Mouse (Mus musculus) adipocyte (in vitro differentiated cells): ENCODE measurements at regions not wholly inside any gene's neighbourhood (a gene's known extent, or its start where the extent isn't known, plus 50 kb on each side); places are given as distances from the start of the nearest gene placed in this dataset.

Source experiments
- DNase-seq: peaks from one replicate; pipeline ENCODE4 v3.0.0-alpha.2; 2016; ENCODE audit warnings: low spot score

DNA sequence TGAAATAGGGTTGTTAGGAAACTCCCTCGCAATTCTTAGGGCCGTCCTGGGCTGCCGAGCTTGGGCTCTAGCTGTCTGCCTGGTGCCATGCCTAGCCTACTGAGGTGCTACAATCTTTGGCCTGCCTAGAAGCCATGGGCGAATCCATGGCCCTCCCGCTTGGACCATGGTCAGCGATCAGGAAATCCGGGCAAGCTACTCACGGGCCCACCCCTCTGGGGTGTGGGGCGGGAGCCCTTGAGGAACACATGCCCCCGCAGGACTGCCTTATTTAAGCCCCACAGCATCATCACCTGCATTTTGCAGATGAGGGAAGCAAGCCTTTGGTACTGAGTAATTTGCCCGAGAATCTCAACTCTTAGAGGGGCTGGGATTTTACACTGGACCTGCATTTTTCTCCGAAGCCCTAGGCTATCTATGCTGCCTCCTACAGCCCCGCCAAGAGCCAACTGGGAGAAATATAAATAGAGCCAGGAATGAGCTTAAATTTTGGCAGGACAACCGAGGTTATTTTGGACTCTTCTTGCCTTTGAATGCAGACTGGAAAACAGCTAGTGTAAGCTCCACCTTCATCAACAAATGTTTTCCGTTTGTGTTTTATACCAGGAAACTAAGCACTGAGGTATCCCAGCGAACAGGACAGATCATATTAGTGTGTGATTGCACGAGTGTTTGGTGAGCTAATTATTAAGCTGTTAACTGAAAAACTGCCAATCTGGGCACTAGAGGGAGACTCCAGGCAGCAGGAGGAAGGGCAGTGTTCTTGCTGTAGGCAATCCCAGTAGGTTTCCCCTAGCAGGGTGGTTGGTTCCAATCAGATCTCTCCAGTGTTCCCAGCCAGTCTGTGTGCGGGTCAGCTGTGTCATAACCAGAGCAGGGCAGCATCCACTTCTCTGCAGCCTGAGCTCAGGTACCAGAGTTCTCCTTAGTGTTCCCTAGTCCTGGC, 183.6 kb upstream of the Foxn2 start:
- DNase-seq, result peak; percentile 96

DNA sequence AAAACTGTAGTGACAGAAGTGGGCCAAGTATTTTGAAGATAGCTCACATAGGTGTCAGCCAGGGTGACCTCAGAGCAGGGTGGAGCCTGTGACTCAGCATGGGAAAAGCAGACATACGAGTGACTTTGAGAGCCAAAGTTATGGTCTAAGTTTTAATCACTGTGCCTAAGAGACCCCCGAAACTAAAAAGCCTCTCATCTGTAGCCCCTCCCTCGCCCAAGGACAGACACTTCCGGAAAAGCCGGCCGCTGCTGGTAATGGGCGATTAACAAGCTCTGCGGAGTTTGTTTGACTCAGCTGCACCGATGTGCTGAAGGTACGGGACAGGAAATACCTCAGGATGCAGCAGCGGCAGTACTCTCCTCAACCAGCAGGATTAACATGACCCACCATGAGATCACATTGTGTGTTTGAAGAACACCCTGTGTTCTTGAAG, 182.1 kb upstream of the Foxn2 start:
- DNase-seq, result no peak

DNA sequence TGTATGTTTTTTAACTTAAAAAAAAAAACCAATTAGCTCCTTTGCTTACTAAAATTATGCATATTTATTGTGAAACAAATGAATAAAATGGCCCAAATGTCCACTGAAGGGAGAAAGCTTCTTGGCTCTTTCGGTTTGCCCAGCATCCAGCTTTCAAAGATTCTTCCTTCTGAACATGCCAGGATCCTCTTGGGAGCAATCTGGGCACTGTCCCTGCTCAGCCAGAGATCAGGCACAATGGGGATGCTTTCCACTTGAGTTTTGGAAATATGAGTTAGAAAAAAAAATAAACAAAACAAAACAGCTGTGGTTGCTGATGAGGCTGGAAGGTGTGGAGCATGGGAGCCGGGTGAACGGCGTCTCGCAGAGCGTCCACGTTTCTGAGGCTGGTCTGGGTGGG, 180.3 kb upstream of the Foxn2 start:
- DNase-seq, result peak; percentile 93

DNA sequence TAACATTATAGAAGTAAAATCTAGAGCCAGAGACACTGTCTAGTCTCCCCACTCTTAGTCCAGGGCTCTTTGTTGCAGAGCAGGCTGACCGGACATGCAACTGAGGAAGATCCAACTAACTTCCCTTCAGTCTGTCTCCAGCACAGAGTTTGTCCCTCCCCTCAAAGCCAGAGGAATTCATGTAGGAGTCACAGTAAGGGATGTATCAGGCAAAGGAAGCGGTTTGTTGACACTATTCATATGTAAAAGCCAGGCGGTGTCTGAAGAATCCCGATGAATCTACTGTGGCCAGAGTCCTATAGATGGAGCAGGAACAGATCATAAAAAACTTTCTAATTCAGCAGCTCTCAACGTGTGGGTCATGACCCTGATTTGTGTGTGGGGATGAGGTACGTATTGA, 179.7 kb upstream of the Foxn2 start:
- no peak for DNase-seq

DNA sequence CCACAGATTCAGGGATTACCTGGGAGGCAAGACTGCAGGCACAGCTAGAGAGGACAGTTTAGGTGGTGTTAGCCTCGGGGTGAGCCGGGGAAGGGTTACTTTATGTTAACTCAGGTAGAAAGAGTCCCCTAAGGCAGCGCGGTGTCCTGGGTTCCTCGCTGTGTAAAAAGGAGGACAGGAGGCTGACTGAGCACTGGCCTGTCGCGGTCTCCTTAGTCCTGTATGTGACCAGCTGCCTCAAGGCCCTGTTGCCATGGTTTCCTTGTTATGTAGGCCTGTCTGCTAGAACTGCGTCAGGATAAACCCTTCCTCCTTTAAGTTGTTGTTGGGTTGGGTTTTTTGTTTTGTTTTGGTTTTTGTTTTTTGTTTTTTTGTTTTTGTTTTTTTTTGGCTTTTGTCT, 179.0 kb upstream of the Foxn2 start:
- no peak for DNase-seq

DNA sequence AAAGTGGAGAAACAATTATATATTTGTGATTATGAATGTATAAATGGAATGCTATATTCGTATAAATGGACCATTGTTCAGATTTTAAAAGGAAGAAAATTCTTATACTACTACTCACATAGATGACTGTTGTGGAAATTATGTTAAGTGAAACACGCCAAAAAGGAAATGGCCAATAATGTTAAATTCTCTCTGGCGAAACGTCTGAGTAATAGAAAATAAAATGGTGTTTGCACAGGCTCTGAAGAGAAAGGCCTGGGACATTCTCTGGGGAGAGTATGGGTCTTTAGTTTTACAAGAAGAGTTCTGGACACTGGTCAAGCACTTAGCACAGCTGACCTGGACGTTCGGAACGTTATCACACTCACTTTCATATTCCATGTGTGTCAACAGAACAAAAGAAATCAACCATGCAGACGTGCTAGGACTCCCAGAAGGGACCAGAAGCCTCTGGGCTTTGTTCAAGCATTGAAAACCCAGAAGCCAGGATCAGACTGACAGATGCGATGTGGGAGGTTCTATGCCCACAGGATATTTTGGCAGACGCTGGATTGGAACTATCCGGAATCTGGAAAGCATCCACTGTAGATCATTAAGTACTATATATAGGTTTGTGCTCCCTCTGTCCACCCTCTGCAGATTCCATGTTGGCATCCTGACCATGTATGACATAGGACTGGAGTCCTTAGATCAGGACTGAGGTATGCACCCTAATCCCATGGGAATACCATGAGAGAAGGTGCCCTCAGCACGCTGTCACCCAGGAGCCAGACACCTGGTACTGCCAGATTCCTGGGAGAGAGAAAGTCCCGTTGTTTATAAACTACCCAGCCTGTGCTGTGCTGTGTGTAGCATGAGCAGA, 178.0 kb upstream of the Foxn2 start:
- peak; percentile 59 for DNase-seq

DNA sequence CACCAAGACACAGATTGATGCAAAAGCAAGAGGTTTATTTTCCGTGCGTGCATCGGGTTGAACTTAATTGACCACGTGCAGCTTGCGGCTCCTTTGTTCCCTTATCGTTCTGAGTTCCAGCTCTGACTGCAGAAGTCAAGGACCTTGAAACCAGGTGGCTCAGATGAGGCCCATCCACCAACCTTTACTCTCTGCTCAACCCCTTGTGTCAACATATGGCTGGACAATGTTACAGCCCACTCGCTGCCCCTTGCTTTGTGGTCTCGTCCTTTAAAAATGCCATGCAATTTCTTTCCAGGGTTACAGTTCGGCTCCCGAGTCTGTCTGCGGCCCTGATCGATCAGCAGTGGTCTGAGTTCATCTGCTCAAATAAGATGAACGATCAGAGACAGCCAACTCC, 175.2 kb upstream of the Foxn2 start:
- no peak for DNase-seq

DNA sequence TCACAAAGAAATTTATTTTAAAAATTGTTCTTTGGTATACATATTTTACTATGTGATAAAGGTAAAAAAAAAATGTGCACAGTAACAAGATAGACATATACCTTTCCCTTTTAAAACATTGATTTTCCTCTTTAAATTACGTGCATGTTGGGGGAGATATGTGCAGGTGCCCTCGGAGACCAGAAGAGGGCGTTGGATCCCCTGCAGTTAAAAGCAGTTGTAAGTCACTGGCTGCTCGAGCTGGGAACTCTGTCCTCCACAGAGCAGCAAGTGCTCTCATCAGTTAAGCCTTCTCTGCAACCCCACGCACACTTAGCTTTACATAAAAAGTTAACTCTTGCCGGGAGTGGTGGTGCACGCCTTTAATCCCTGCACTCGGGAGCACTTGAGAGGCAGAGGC, 172.3 kb upstream of the Foxn2 start:
- DNase-seq, result no peak

DNA sequence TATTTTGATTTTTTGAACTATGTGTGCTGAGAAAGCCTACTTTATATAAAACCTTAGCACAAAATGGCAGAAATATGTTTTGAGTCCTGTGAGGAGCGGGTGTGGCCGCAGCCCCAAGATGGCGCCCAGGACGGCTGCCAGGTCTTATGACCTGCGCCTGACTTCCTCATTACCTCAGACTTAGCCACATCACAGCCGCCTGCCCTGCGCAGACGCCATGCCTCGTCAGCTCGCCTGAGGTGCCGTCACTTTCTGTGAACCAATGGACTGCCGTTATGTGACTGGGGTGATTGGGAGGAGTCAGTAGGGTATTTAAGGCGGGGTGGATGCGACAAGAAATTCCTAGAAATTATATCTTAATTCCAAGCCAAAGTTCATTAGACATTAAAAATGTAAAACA, 171.7 kb upstream of the Foxn2 start:
- no peak for DNase-seq

DNA sequence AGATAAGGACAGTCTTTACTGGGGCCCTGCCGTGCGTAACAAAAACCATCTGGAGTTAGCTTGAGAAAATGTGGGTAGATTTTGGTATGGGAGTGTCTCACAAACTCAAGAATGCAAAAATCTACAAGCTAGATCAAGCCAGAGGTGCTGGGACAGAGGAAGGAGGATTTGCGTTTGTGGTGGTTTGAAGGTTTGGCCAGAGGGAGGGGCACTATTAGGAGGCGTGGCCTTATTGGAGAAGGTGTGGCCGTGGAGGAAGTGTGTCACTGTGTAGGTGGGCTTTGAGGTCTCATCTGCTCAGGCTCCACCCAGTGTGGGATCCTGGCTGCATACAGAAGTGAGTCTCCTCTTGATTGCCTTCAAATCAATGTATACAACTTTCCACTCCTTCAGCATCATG, 169.6 kb upstream of the Foxn2 start:
- DNase-seq, result no peak

DNA sequence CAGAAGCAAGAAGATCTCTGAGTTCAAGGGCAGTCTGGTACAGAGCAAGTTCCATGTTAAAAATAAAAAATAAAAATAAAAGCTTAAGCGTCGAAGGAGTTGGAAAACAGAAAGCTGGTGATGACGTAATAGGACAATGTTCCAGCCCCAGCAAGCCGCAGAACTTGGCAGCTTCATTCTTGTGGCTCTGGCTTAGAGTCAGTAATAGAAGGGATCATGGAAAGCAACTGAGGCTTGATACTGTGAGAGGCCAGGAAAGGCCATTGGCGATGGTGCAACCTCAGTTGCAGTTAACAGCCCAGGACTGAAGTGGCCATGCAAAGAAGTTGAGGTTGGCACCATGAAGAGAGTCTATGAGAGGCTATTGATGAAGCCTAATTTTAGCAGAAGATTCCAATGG, 168.3 kb upstream of the Foxn2 start:
- peak; percentile 83 for DNase-seq

DNA sequence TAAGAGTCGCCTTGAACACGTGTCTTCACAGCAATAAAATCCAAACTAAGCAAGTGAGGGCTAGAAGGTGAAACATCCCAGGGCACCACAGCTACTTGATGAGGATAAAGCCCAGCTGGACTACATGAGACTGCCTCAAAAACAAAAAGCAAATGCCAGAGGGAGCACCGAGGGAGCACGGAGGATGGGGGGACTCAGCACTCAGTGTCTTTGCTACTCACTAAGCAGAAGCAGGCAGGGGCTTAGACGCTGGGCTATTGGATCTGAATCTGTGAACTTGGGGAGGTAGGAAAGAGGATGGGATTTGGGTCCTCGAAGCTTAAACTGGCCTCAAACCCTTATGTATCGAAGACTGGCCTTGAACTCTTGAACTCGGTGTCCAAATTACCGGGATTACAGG, 167.0 kb upstream of the Foxn2 start:
- no peak for DNase-seq

DNA sequence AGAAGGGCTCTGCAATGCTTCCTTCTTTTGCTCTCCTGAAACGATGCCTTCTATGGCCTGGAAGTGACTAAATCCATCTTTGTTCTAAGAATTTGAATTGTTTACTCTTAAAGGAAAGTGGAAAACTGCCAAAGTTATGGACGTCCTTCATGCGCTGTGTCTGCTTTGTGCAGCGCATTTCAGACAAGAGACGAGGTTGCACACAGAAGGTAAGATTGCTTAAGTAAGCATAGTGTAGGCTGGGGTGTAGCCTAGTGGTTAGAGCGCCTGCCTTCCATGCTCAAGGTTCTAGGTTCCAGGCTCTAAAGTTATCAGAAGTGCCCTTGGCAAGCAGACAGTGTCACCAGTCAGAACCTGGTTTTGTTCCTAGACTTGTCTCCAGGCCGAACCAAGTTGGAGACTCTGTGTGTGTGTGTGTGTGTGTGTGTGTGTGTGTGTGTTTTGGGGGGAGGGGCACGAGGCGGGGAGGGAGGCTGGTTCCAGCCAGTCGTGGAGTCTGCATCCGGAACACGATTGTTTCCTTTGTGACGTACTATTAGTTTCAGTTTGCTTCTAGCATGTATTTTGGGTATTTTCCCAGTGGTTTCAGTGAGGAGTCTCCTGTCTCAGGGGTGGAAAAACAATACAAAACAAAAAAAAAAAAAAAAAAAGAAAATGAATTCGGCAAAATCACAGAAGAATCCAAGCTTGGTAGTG, 166.4 kb upstream of the Foxn2 start:
- DNase-seq, result peak; percentile 36

DNA sequence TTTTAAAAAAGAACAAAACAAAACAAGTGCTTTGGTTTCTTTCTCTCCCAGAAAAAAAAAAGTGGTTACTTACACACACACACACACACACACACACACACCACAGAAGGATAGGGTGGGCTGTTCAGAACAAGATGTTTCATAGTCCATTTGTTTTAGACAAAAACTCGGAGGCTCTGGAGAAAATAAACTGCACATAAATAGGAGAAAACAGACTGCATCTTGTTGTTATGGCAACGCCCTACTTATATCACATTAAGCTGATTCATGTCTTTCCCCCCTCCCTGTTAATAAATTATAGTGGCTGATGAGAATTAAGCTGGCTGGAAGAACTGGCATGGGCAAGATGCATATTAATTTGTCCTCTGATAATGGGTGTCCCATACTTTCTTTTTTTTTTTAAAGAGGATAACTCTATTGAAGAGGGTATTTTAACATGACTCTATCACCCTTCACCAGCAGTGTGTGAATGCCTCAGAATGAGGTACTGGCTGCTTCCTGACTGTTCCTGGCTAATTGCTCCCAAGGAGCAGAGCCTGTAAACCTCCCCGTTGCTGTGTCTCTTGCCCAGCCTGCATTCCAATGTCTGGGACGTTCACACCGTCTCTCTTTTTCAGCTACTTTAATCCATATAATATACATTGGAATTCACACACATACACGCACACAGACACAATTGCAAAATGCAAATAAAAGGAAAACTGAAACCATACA, 165.6 kb upstream of the Foxn2 start:
- DNase-seq, result no peak

DNA sequence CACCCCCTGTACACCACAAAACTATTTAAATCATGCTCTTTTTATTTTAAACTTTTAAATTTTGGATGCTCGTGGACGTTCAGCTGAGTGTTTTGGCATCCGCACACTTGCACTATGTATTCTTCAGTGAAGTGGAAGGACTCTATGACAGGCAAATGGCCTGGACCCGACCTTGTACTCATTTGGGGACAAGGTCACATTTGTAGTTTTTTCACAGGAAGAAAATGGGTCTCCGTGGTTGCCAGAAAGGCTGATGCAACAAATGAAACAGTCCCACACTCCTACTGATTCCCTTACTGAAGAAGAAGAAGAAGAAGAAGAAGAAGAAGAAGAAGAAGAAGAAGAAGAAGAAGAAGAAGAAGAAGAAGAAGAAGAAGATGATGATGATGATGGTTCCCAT, 160.9 kb upstream of the Foxn2 start:
- no peak for DNase-seq

DNA sequence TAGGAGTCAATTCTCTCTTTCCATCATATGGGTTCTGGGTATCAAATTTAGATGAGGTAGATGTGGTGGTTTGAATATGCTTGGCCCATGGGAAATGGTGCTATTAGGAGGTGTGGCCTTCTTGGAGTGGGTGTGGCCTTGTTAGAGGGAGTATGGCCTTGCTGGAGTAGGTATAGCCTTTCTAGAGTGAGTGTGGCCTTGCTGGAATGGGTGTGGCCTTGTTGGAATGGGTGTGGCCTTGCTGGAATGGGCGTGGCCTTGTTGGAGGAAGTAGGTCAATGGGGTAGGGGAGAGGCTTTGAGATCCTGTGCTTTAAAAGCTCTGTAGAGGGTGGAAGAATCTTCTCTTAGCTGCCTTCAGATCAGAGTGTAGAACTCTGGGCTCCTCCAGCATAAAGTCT, 157.8 kb upstream of the Foxn2 start:
- no peak for DNase-seq

DNA sequence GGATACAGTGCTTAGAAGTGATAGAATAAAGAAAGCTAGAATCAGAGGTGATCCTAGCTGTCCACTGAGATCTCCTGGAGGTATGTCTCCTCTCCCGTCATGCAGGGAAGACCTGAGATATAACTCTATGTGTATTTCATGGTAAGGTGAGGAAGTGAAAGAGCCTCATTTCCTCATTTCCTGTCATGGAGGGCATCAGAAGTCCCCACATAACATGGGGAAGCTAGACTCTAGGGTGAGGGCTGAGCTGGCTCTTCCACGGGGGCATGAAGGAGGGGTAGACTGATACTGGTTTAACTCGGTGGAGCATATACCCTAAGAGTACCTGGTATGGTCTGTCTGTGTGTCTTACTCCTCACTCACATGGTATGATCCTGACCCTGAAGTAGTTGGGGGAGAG, 156.0 kb upstream of the Foxn2 start:
- no peak for DNase-seq

DNA sequence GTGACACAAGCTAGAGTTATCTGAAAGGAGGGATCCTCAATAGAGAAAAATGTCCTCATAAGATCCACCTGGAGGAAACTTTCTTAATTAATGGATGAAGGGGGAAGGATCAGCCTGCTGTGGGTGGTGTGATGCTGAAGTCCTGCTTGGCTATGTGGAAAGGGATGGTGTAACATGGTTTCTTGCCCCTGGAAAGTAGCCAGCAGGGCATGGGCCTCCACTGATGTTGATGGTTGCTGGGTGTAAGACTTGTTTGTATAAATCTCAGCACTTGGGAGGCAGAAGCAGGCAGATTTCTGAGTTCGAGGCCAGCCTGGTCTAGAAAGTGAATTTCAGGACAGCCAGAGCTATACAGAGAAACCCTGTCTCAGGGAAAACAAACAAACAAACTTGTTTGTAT, 152.7 kb upstream of the Foxn2 start:
- DNase-seq, result no peak

DNA sequence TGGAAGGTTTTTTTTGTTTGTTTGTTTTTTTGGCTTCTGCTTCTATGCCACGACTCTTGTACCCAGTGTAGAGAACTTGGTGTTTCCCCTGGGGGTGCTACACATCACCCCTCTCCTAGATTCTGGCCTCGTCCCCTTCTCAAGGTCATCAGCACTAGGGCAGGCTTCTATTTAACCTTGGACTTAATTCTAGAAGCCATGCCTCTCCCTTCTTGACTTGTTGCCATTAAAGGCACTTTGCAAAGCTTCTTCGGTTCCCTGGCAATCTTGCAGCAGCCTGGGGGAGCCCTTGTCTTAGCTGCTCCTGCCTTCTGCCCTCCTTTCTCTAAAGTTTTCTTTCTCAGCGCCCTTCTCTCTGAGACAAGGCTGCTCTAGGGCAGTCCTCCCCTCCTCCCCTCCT, 143.0 kb upstream of the Foxn2 start:
- peak; percentile 93 for DNase-seq

DNA sequence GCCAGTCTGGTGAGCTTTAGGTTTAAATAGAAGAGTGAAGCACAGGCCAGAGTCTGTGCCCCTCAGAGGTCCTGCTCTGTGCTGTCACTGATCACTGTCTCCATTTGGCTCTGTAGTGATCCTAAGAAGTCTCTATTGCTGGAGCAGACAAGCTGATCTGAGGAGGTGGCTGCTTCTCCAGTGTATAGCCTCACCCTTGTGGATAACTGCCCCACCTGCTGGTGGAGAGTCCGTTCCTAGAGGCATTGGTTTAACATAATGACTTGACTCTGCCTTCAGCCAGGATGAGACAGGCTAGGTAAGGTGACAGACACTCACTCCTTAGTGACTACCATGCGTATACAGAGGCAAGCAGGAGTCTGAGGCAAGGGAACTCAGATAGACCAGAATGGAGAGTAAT, 136.5 kb upstream of the Foxn2 start:
- peak; percentile 83 for DNase-seq

DNA sequence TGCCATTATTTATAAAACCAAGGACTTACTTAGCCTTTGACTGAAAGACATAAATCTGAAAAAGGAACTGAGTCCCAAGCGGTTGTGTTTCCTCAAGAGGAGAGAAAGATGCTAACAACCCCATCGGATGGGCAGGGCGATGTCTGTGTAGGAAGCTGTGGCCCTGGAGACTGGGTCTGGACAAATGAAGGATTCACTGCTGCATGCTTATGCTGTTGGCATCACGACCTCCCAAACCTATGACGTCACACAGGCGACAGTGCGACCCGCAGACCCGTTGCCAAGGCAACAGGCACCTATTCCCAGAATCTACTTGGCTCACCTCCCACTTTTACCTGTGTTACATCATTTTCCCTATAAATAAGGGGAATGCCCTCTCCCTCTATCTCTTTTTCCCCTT, 135.3 kb upstream of the Foxn2 start:
- no peak for DNase-seq

DNA sequence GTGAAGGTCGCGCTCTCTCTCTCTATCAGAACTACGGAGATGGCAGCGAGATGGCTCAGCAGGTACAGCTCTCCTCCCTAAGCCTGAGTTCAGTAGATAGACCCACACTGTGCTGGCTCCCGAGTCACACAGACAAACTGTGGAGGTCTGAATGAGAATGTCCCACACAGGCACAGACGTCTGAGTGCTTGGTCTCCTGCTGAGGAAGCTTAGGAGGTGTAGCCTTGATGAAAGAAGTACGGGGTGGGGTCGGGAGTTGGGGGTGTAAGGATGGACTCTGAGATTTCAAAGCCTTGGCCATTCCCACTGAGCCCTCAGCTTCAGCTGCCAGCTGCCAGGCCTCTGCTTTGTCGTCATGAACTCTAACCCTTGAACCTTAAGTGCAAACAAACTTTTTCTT, 134.2 kb upstream of the Foxn2 start:
- DNase-seq, result no peak
